Mouse (Mus musculus) heart, embryonic 10.5 days (tissue): ENCODE data around the gene Crip2. TPM values are rescaled to one million over a fixed set of nuclear protein-coding genes. Genes with fewer than 3 reads are reported as not detected.
A peak's percentile ranks its signal among the peaks of the same experiment; 100 is the strongest.

Experiments used
- DNase-seq: peaks from one replicate; pipeline ENCODE4 v3.0.0-alpha.2; 2017; ENCODE audit warnings: low spot score
- H3K27ac ChIP-seq: fragments of 300-500 bp; sonication (generic); 2 replicates; pipeline ENCODE4 v1.5.1; 2016; ENCODE audit warnings: mild to moderate bottlenecking
- H3K27me3 ChIP-seq: fragments of 300-500 bp; sonication (generic); 2 replicates; pipeline ENCODE4 v1.6.1; 2016; ENCODE audit warnings: mild to moderate bottlenecking; ENCODE audit not compliant: poor library complexity, insufficient read depth, severe bottlenecking
- H3K36me3 ChIP-seq: fragments of 300-500 bp; sonication (generic); 2 replicates; pipeline ENCODE4 v1.6.1; 2016; ENCODE audit warnings: mild to moderate bottlenecking, moderate library complexity
- H3K4me1 ChIP-seq: fragments of 300-500 bp; sonication (generic); 2 replicates; pipeline ENCODE4 v1.6.1; 2016; ENCODE audit warnings: mild to moderate bottlenecking
- H3K4me3 ChIP-seq: fragments of 300-500 bp; sonication (generic); 2 replicates; pipeline ENCODE4 v1.5.1; 2016; ENCODE audit warnings: mild to moderate bottlenecking, moderate library complexity
- H3K9me3 ChIP-seq: fragments of 300-500 bp; sonication (generic); 2 replicates; pipeline ENCODE4 v1.6.1; 2016; ENCODE audit warnings: mild to moderate bottlenecking, moderate library complexity
- WGBS: fragments of 180-500 bp; shearing (Covaris S2); methylation state at CpG from one replicate; pipeline ENCODE4 v1.1.7; 2016; 5-methylcytosine and 5-hydroxymethylcytosine counted together
- polyA plus RNA-seq: library from polyadenylated mRNA; unstranded; fragments of >200 nt; fragmentation: Nextera tagmentation; extraction: Ambion mirVana; gene quantifications from 2 replicates; pipeline ENCODE4 v1.2.1, GENCODE M21; 2016

Crip2 gene
- polyA plus RNA-seq, 1 experiment from 2014 or later, result 956 TPM

DNA sequence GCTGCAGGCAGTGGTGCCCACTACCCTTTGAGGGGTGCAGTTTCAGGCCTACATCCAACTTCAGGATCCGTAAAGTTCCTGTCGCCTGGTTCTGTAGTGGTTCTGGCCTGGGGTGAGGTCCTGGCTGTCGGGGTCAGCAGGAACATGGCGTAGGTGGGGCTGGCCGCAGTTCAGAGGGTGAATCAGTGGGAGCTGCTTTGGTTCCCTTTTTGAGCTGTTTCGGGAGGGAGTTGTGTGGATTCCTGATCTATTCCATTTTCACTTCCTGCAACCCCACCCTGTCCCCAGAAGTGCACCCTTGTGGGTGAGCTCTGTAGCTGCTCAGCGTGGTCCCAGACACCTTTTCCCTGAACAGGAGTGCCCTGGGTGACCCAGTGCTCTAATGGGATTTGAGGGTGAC lies 13.9 kb downstream of the Crip2 start:
- Histone ChIP-seq H3K27ac (no peak overlapping the region), H3K9me3 (no peaks in the 10 kb centered on the region), H3K4me1 (peaks cover 64% of the 10 kb centered on the region), H3K36me3 (peaks cover 11% of the 10 kb centered on the region), H3K27me3 (peaks cover 12% of the 10 kb centered on the region; the same call in 1 of the 2 replicates), H3K4me3 (no peak overlapping the region)
- 87% methylated on average over 7 of the region's 7 CpGs for WGBS
- no peak for DNase-seq

DNA sequence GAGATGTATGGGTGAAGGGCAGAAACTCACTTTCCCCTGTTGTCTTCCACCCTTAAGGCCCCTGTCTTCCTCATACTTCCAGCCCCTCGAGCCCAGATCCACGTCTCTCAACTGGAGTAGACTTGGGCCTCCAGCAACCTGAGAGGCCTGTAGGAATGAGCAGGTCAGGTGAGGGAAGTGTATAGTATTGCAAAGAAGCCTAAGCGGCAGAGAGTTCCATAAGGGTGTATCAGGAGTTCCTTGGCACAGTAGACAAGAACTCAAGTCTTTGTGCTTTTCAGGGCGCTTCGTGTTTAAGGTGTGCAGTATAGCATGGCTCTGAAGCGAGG lies 14.7 kb downstream of the Crip2 start:
- peak overlapping the region; percentile 86 for H3K27ac ChIP-seq
- 75% methylated on average over 6 of the region's 6 CpGs for WGBS

DNA sequence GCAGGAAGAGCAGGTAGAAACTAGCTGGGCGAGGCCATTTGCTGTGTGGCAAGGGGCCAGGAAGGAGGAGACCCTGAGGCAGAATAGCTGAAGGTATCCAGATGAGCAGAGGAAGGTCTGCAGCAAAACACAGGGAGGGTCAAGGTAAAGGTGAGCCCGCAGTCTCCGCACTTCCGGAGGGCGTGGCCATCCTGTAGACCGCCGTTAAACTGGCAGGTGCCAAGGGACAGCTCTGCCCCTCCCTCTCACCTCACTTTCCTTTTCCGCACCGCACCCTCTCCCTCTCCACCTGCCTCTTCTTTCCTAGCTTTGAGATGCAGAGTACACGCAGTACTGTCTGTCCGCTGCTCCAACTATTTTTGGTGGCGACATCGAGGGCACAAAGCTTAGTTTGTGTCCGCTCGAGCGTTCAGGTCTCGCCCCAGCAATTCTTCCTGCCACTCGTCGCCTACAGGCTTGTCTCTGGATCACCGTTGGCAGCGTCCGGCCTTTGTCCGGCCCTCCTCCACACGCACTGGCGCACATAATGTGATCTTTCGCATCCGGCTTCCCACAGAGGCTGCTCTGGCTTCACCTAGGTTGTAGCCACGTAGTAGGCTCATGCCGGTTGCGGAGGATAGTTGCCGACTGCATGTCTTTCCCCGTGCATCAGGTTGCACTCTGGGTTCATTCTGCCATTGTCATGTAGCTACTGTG lies 15.2 kb downstream of the Crip2 start:
- H3K9me3 ChIP-seq, result no peaks in the 10 kb centered on the region
- peak overlapping the region; percentile 86 for H3K27ac ChIP-seq
- H3K4me3 ChIP-seq, result peak overlapping the region; percentile 78
- peaks cover 12% of the 10 kb centered on the region; the same call in 1 of the 2 replicates for H3K27me3 ChIP-seq
- WGBS, result 4% methylated on average over 32 of the region's 32 CpGs
- peaks cover 11% of the 10 kb centered on the region for H3K36me3 ChIP-seq
- no peak for DNase-seq
- peaks cover 64% of the 10 kb centered on the region for H3K4me1 ChIP-seq

More for the DNA sequence above, 14.7 kb downstream of the Crip2 start:
- peaks cover 12% of the 10 kb centered on the region; the same call in 1 of the 2 replicates for H3K27me3 ChIP-seq
- DNase-seq, result no peak
- no peaks in the 10 kb centered on the region for H3K9me3 ChIP-seq
- H3K4me1 ChIP-seq, result peaks cover 66% of the 10 kb centered on the region
- H3K36me3 ChIP-seq, result peaks cover 11% of the 10 kb centered on the region
- peak overlapping the region; percentile 78 for H3K4me3 ChIP-seq

DNA sequence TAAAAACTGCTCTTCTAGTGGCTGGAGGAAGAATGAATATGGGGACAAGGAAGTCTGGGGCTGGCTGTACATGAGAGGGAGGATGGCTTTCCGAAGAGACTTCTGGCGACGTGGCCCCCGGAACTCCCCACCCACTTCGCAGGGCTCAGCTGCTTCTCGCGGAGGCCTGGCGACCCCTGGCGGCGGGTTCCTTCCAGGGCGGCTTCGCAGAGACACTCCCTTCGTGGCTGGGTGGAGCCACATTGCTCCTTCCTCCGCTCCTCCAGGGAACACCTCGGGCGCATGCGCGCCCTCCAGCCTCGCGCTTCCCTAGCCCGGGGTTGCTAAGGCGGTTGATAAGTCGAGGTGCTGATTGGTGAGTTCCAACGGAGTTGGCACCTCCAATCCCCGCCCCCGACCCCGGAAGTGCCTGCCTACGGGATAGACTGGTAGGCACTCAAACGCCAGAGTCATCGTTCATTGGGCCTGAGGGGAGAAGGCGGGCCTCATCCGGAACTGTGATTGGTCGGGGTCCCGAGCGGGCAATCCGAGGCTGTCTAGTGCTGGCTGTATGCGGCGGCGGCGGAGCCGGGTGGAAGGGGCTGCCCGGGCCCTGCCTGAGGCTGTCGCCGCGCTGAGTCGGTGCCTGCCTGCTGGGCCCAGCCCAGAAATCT lies 16.0 kb downstream of the Crip2 start, which contains the start of gene Tedc1:
Gene Tedc1 (plus strand): TSS at position 535 of the 653 bp plus-strand sequence.
- Histone ChIP-seq H3K27ac (peak within 1 kb of the TSS; percentile 86), H3K9me3 (no peaks in the 10 kb centered on the region), H3K27me3 (peaks cover 7% of the 10 kb centered on the region; the same call in 1 of the 2 replicates), H3K4me3 (peak within 1 kb of the TSS; percentile 78), H3K36me3 (peaks cover 12% of the 10 kb centered on the region), H3K4me1 (peaks cover 57% of the 10 kb centered on the region)
- DNase-seq, result peak; percentile 100
- WGBS, result under 1% methylated on average over 46 of the region's 46 CpGs

DNA sequence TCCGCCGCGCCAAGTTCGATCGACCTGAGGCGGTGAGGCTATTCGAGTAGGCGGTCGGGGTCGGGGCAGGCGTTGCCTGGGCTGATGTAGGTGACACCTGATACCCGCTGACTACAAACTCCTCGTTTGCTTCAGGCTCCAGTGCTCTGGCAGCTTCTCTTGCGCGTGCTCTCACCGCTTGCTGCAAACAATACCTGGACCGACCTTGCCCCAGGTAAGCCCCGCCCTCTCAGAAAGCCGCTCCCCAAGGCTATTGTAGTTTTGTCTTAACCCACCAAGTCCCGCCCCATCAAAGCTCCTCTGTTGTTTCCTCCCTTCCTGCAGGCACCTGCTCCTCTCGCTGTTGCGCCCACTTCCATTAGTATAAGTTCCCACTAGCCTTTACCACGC lies 16.5 kb downstream of the Crip2 start:
- Histone ChIP-seq H3K27me3 (peaks cover 7% of the 10 kb centered on the region; the same call in 1 of the 2 replicates), H3K27ac (peak overlapping the region; percentile 86), H3K36me3 (peaks cover 17% of the 10 kb centered on the region), H3K9me3 (no peaks in the 10 kb centered on the region), H3K4me3 (peak overlapping the region; percentile 78), H3K4me1 (peaks cover 51% of the 10 kb centered on the region)
- DNase-seq, result no peak
- under 1% methylated on average over 23 of the region's 23 CpGs for WGBS

DNA sequence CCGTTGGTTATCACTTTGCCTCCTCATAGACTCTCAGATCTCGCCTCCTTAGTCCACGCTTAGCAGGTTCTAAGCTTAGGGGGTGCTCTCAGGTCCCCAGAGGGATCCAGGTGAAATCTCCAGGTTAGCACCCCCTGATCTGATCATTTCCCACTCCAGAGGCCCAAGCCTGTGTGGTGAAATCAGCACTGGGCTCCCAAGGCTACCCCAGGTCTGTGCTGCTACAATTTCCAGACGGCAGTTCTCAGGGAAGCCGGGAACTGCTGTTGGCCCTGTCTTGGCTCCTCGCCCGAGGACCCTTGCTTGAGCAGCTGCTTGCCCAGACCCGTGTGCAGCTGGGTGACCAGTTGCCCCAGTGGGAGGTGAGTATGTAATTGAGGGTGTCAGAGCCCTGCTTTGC lies 17.0 kb downstream of the Crip2 start:
- DNase-seq, result no peak

DNA sequence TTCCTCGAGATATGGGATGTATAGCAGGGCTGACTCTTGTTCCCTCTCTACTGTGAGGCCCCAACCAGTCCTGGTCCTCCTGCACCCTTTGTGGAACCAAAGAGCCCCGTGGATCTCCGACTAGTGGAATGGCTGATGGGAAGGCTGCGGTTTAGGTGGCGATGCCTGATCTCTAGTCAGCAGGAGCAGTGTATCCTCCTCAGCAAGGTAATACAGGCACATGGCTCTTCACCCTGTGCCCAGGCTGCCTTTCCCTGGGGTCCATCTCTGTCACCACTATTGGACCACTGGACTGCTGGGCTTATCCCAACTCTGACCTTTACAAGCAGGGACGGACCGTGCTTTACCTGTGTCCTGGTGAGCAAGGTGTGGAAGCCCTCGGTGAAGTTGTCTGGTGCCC lies 17.5 kb downstream of the Crip2 start:
- H3K27me3 ChIP-seq, result peaks cover 4% of the 10 kb centered on the region; the same call in 1 of the 2 replicates
- 91% methylated on average over 8 of the region's 8 CpGs for WGBS
- no peak overlapping the region for H3K27ac ChIP-seq
- H3K36me3 ChIP-seq, result peaks cover 27% of the 10 kb centered on the region
- H3K4me1 ChIP-seq, result peaks cover 42% of the 10 kb centered on the region
- H3K4me3 ChIP-seq, result no peak overlapping the region
- no peak for DNase-seq
- no peaks in the 10 kb centered on the region for H3K9me3 ChIP-seq

More for the DNA sequence above, 17.0 kb downstream of the Crip2 start:
- H3K27me3 ChIP-seq, result peaks cover 7% of the 10 kb centered on the region; the same call in 1 of the 2 replicates
- H3K4me1 ChIP-seq, result peaks cover 47% of the 10 kb centered on the region
- WGBS, result 39% methylated on average over 8 of the region's 8 CpGs
- H3K9me3 ChIP-seq, result no peaks in the 10 kb centered on the region
- peak overlapping the region; percentile 86 for H3K27ac ChIP-seq
- H3K36me3 ChIP-seq, result peaks cover 22% of the 10 kb centered on the region
- peak overlapping the region; percentile 78 for H3K4me3 ChIP-seq

DNA sequence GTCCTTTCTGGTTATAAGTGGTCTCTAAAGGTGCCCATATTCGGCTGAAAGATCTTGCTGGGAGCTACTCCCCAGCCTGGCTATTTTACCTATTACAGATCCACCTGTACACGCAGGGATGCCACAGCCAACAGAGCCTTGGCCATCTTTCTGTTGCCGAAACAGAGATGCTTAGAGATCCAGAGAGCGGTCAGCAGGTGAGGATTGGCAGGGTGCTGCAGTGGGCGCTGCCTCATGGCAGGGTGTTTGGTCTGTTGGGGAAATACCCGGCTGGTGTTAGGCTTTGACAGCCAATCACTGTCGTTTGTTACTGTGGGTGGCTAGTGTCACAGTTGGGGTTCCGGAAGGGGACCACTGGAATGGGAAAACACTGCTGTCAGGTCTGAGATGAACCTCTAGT lies 17.9 kb downstream of the Crip2 start:
- 92% methylated on average over 8 of the region's 8 CpGs for WGBS
- no peaks in the 10 kb centered on the region for H3K27me3 ChIP-seq
- H3K36me3 ChIP-seq, result peaks cover 32% of the 10 kb centered on the region
- no peak overlapping the region for H3K27ac ChIP-seq
- H3K4me3 ChIP-seq, result no peak overlapping the region
- peaks cover 39% of the 10 kb centered on the region for H3K4me1 ChIP-seq
- no peaks in the 10 kb centered on the region for H3K9me3 ChIP-seq
- no peak for DNase-seq

DNA sequence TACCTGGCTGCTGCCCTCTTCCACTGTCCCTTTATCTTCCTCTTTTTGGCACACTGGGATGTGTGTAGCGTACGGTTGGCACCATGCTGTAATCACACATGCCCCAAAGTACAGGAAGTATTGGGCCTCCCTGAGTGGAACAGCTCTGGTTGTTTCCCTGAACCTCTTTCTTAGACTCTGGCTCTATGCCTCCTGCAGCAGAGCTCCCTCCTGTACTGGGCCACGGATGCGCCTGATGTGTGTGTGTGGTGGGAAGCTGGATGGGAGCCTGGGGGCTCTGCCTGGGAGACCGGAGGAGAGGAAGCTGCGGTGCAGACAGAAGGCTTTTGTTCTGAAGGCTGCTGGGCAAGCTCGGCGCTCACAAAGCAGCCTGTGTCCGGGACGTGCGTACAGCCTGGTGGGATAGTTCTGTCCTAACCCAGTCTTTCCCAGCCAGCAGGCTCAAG lies 23.5 kb downstream of the Crip2 start:
- Histone ChIP-seq H3K36me3 (peaks cover 34% of the 10 kb centered on the region), H3K27me3 (no peaks in the 10 kb centered on the region), H3K9me3 (no peaks in the 10 kb centered on the region), H3K4me1 (peaks cover 8% of the 10 kb centered on the region; the same call in 1 of the 2 replicates), H3K4me3 (no peak overlapping the region), H3K27ac (no peak overlapping the region)
- WGBS, result 70% methylated on average over 11 of the region's 11 CpGs
- no peak for DNase-seq

DNA sequence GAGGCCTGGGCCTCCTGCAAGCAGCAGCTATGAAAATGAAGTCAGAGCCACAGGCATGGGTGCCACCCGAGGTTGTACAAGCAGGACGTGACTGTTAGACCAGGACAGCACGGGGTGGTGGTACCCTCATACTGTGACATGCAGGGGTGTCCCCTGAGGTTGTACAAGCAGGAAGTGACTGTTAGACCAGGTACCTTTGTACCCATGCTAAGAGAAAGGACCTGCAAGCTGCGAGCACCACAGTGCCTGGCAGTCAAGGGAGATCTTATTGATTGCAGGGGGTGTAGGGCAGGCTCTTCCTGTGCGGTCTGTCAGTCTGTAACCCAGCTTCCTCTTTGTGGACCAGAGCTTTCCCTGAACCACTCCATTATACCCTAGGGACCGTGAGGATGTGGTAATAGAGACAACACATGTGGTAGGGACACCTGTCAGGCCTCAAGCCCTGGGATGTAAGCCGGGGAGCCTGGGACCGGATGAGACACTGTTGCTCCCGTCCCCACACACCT lies 28.0 kb downstream of the Crip2 start:
- WGBS, result 75% methylated on average over 9 of the region's 9 CpGs
- H3K27me3 ChIP-seq, result no peaks in the 10 kb centered on the region
- H3K36me3 ChIP-seq, result peaks cover 12% of the 10 kb centered on the region
- H3K9me3 ChIP-seq, result no peaks in the 10 kb centered on the region
- H3K4me1 ChIP-seq, result no peaks in the 10 kb centered on the region
- H3K4me3 ChIP-seq, result no peak overlapping the region
- H3K27ac ChIP-seq, result no peak overlapping the region
- DNase-seq, result no peak

DNA sequence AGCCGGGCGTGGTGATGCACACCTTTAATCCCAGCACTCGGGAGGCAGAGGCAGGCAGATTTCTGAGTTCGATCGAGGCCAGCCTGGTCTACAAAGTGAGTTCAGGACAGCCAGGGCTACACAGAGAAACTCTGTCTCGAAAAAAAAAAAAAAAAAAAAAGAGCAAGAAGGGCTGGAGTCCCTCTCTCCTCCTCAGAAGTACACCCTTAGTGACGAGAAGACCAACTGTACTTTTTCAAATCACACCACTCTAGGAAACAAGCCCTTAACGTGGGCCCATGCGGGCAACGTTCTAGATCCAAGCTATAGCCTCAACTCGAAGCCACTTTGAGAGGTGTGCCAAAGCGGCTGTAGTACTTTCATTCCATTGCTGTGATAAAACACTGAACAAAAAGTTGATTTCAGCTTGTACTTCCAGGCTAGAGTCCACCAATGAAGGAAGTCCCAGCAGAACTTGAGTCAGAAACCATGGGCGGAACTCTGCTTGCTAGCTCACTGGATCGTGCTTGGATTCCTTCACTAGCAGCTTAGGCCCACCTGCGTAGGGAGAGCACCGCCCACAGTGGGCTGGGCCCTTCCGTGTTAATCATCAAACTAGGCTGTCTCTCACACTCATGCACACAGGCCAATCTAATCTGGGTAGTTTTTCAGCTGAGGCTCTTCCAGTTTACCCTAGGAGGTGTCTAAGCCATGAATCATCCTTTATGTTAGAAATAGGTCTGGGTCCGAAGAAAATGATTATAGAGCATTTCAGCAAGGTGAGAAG lies 37.1 kb downstream of the Crip2 start:
- no peak for DNase-seq
- no peaks in the 10 kb centered on the region for H3K9me3 ChIP-seq
- no peaks in the 10 kb centered on the region for H3K4me1 ChIP-seq
- H3K27me3 ChIP-seq, result no peaks in the 10 kb centered on the region
- H3K4me3 ChIP-seq, result no peak overlapping the region
- no peak overlapping the region for H3K27ac ChIP-seq
- no peaks in the 10 kb centered on the region for H3K36me3 ChIP-seq
- 82% methylated on average over 18 of the region's 18 CpGs for WGBS

DNA sequence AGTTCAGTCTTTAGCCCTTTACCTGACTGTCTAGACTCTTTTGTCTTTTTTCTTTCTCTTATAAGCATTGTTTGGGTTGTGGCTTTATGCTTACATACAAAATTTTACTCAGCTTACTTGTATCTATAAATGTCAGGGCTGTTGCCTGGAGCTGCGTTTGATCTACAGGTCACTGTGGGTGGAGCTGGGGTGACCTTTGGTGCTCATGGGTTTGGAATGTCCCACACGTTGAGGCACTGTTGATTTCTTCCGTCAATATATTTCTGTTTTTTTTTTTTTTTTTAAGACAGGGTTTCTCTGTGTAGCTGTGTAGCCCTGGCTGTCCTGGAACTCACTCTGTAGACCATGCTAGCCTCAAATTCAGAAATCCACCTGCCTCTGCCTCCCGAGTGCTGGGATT lies 41.0 kb downstream of the Crip2 start:
- Histone ChIP-seq H3K36me3 (no peaks in the 10 kb centered on the region), H3K9me3 (no peaks in the 10 kb centered on the region), H3K4me1 (peaks cover 9% of the 10 kb centered on the region), H3K27ac (no peak overlapping the region), H3K27me3 (peaks cover 24% of the 10 kb centered on the region), H3K4me3 (no peak overlapping the region)
- 55% methylated on average over 4 of the region's 4 CpGs for WGBS
- no peak for DNase-seq
